In genomic region chr3:104349847-104350228, GRCm38 (mm10) we compare ENCODE assay signal across 14 mouse cellular contexts.
DNase-seq lines count a peak whose midpoint lies in the region; ATAC-seq lines count a peak whose summit lies in the region.
"Had no signal": no experiment of that assay in that cellular context is flagged by ENCODE, and none has a peak within 500 bp of the region (broad histone marks: within the 10 kb centered on the region; RNA-seq: fewer than 3 reads in every experiment).

No protein-coding gene starts in this region.

- ATAC-seq in limb, embryonic 13.5 days (ENCODE audit: low FRiP score, low read depth), result no peak
- 0 out of 2 replicates have a peak, but pooled peaks have one; percentile 10 for ATAC-seq in forebrain, embryonic 16.5 days
- ATAC-seq in midbrain, embryonic 15.5 days (replicated peaks), result peak; percentile 35; the same call in 1 of the 2 replicates
- no peak for ATAC-seq in erythroid progenitor cell, adult 5-6 weeks (replicated peaks; ENCODE audit: low FRiP score, poor library complexity, severe bottlenecking)
- ATAC-seq in megakaryocyte, adult 5-6 weeks (ENCODE audit: poor library complexity, severe bottlenecking), result no peak
- ATAC-seq: CD4-positive, CD25-positive, alpha-beta regulatory T cell, adult 4 months had no signal

- H3K9me3 ChIP-seq in limb, embryonic 13.5 days, result no peaks in the 10 kb centered on the region
- no peaks in the 10 kb centered on the region for H3K9me3 ChIP-seq in limb, embryonic 10.5 days (replicated peaks)
- no peaks in the 10 kb centered on the region for H3K9me3 ChIP-seq in forebrain, embryonic 16.5 days (ENCODE audit: control insufficient read depth, low read length)
- no peaks in the 10 kb centered on the region for H3K9me3 ChIP-seq in midbrain, embryonic 15.5 days

- no peak for DNase-seq in limb, embryonic 10.5 days (ENCODE audit: low spot score)
- peak; percentile 54 to 59 for DNase-seq in kidney, postnatal 25 days
- DNase-seq in ovary, postnatal 10 days (ENCODE audit: low spot score), result no peak
- DNase-seq: cerebellum, postnatal 10 days; liver; right cerebral cortex, postnatal 14 days; thymus, adult 2 months had no signal

- 0 out of 2 replicates have a peak overlapping the region, but pooled peaks have one; percentile 10 for H3K27ac ChIP-seq in limb, embryonic 13.5 days
- no peak overlapping the region for H3K27ac ChIP-seq in limb, embryonic 10.5 days
- no peak overlapping the region for H3K27ac ChIP-seq in forebrain, embryonic 16.5 days (ENCODE audit: low read length)
- H3K27ac ChIP-seq in midbrain, embryonic 15.5 days, result peak overlapping the region; percentile 57; the same call in 1 of the 2 replicates

- WGBS in limb, embryonic 13.5 days, result 67% methylated on average over 2 of the region's 2 CpGs
- WGBS in limb, embryonic 10.5 days, result 63% methylated on average over 2 of the region's 2 CpGs
- 44% methylated on average over 2 of the region's 2 CpGs for WGBS in forebrain, embryonic 16.5 days
- 78% methylated on average over 2 of the region's 2 CpGs for WGBS in midbrain, embryonic 15.5 days

- H3K4me1 ChIP-seq in limb, embryonic 13.5 days, result peaks cover 37% of the 10 kb centered on the region
- H3K4me1 ChIP-seq in limb, embryonic 10.5 days, result peaks cover 27% of the 10 kb centered on the region
- H3K4me1 ChIP-seq in forebrain, embryonic 16.5 days (replicated peaks; ENCODE audit: control insufficient read depth, insufficient read depth, low read length), result peaks cover 11% of the 10 kb centered on the region
- H3K4me1 ChIP-seq in midbrain, embryonic 15.5 days, result peaks cover 8% of the 10 kb centered on the region

- no peak overlapping the region for H3K9ac ChIP-seq in limb, embryonic 13.5 days
- no peak overlapping the region for H3K9ac ChIP-seq in forebrain, embryonic 16.5 days (replicated peaks; ENCODE audit: low read depth, low read length)
- H3K9ac ChIP-seq in midbrain, embryonic 15.5 days, result no peak overlapping the region

- no peak overlapping the region for H3K4me3 ChIP-seq in limb, embryonic 13.5 days
- H3K4me3 ChIP-seq in limb, embryonic 10.5 days, result no peak overlapping the region
- H3K4me3 ChIP-seq in forebrain, embryonic 16.5 days (replicated peaks; ENCODE audit: low read length), result no peak overlapping the region
- H3K4me3 ChIP-seq in midbrain, embryonic 15.5 days, result no peak overlapping the region

- H3K36me3 ChIP-seq in limb, embryonic 13.5 days, result no peaks in the 10 kb centered on the region
- H3K36me3 ChIP-seq in limb, embryonic 10.5 days, result no peaks in the 10 kb centered on the region
- no peaks in the 10 kb centered on the region for H3K36me3 ChIP-seq in forebrain, embryonic 16.5 days (ENCODE audit: control insufficient read depth, insufficient read depth)
- no peaks in the 10 kb centered on the region for H3K36me3 ChIP-seq in midbrain, embryonic 15.5 days (replicated peaks)

- no peak overlapping the region for H3K4me2 ChIP-seq in limb, embryonic 13.5 days (replicated peaks)
- 0 out of 2 replicates have a peak overlapping the region, but pooled peaks have one; percentile 17 for H3K4me2 ChIP-seq in forebrain, embryonic 16.5 days (ENCODE audit: low read length)
- H3K4me2 ChIP-seq in midbrain, embryonic 15.5 days, result no peak overlapping the region
- H3K4me2 ChIP-seq: heart, embryonic 11.5 days had no signal

- H3K27me3 ChIP-seq in limb, embryonic 13.5 days, result no peaks in the 10 kb centered on the region
- H3K27me3 ChIP-seq in limb, embryonic 10.5 days (ENCODE audit: low read depth, poor library complexity, severe bottlenecking), result no peaks in the 10 kb centered on the region
- no peaks in the 10 kb centered on the region for H3K27me3 ChIP-seq in forebrain, embryonic 16.5 days (replicated peaks; ENCODE audit: control insufficient read depth, insufficient read depth, low read length)
- H3K27me3 ChIP-seq in midbrain, embryonic 15.5 days (replicated peaks), result no peaks in the 10 kb centered on the region

Comparison
In these comparisons a context has a peak if more than half of its experiments do, and no peak if none do; other contexts are left out.
1. H3K27ac ChIP-seq: peak in limb, embryonic 13.5 days (single experiment) and midbrain, embryonic 15.5 days (single experiment); none in limb, embryonic 10.5 days (single experiment) and forebrain, embryonic 16.5 days (single experiment).
2. ATAC-seq: peak in forebrain, embryonic 16.5 days (single experiment) and midbrain, embryonic 15.5 days (single experiment); none in limb, embryonic 13.5 days (single experiment), erythroid progenitor cell, adult 5-6 weeks (single experiment) and megakaryocyte, adult 5-6 weeks (single experiment).
3. DNase-seq: peak in kidney, postnatal 25 days (2 of 2); none in limb, embryonic 10.5 days (single experiment) and ovary, postnatal 10 days (single experiment).